17 mouse cellular contexts compared by ENCODE assay signal in the genomic region with DNA sequence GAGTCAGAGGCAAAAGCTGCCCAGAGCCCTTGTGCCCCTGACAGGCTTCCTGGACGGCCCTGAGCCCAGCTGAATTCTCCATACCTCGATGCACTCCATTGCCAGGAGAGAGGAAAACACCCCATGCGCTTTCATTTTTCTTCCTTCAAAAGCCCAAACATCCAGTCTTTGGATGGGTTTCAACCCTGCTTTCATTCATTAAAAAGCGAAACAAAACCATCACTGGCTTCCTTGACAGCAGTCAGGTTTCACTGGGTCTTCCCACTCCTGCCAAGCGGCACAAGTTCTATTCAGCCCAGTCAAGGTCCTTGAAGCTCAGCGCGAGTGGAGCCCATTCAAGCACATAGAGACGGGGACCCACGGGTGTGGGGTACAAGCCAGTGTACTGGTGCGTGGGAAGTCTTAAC.
DNase-seq lines count a peak whose midpoint lies in the region; ATAC-seq and TF ChIP-seq lines count a peak whose summit lies in the region.
"Had no signal": no experiment of that assay in that cellular context is flagged by ENCODE, and none has a peak within 500 bp of the region (broad histone marks: within the 10 kb centered on the region; RNA-seq: fewer than 3 reads in every experiment).

No protein-coding gene starts in this region.

- H3K36me3 ChIP-seq in heart, adult 2 months (ENCODE audit: control insufficient read depth, insufficient read depth, low read length), result peaks cover 3% of the 10 kb centered on the region; the same call in 1 of the 2 replicates
- H3K36me3 ChIP-seq in kidney, postnatal 0 days (ENCODE audit: insufficient read depth, low read length), result no peaks in the 10 kb centered on the region
- no peaks in the 10 kb centered on the region for H3K36me3 ChIP-seq in CH12.LX (replicated peaks in 1 of 2; ENCODE audit: control insufficient read depth in 1 of 2, insufficient read depth in 1 of 2, low read length in 1 of 2)
- H3K36me3 ChIP-seq: forebrain, embryonic 15.5 days; heart, embryonic 15.5 days; limb, embryonic 10.5 days; neural tube, embryonic 12.5 days had no signal

- TF ChIP-seq POLR2A in heart, adult 2 months (IDR thresholded peaks at IDR 0.05; ENCODE audit: insufficient read depth, low read depth, low read length), result no peak
- no peak for TF ChIP-seq POLR2A in CH12.LX (IDR thresholded peaks at IDR 0.05; ENCODE audit: low read depth, low read length)
- TF ChIP-seq POLR2A in brain, embryonic 14.5 days (IDR thresholded peaks at IDR 0.05; ENCODE audit: borderline replicate concordance, extremely low read depth, insufficient read depth, insufficient read length, poor library complexity, severe bottlenecking), result no peak

- peak overlapping the region; percentile 12; the same call in 1 of the 2 replicates for H3K27ac ChIP-seq in heart, adult 2 months
- peak overlapping the region; percentile 82 for H3K27ac ChIP-seq in kidney, postnatal 0 days
- H3K27ac ChIP-seq in CH12.LX (ENCODE audit: insufficient read depth, low read depth), result no peak overlapping the region
- H3K27ac ChIP-seq: forebrain, embryonic 15.5 days; heart, embryonic 15.5 days; layer of hippocampus, adult 2 months; limb, embryonic 10.5 days; neural tube, embryonic 12.5 days had no signal

- intact Hi-C loops in heart, adult 2 months (cut with DNase I), result no loop called here
- intact Hi-C loops in heart, postnatal 25 days (cut with DNase I), result loop anchor here (5.0 kb wide), 1 partner anchor 41 kb away; no protein-coding TSS in a partner anchor

- DNase-seq in heart, adult 2 months, result no peak
- no peak for DNase-seq in heart, postnatal 25 days (ENCODE audit: low spot score)
- DNase-seq in kidney, postnatal 0 days (ENCODE audit: low spot score), result no peak
- DNase-seq in kidney, adult 8-10 months, result no peak
- DNase-seq in CH12.LX (ENCODE audit: extremely low read depth), result no peak
- peak; percentile 64 for DNase-seq in brain, embryonic 14.5 days (ENCODE audit: low read depth)
- DNase-seq in layer of hippocampus, adult 18-20 months (ENCODE audit: low spot score in 2 of 2), result no peak
- no peak for DNase-seq in spleen, postnatal 14 days (ENCODE audit: low spot score in 2 of 2)
- DNase-seq: lung, embryonic 14.5 days; right cerebral cortex, postnatal 14 days; thymus, postnatal 14 days had no signal

- H3K9ac ChIP-seq in heart, adult 2 months (ENCODE audit: low read depth, low read length), result no peak overlapping the region
- H3K9ac ChIP-seq in kidney, postnatal 0 days (ENCODE audit: low read depth, low read length), result no peak overlapping the region
- no peak overlapping the region for H3K9ac ChIP-seq in CH12.LX (ENCODE audit: insufficient read depth, low read depth)
- H3K9ac ChIP-seq: forebrain, embryonic 15.5 days; heart, embryonic 15.5 days; lung, embryonic 14.5 days; neural tube, embryonic 12.5 days had no signal

- no peak for ATAC-seq in kidney, postnatal 0 days (replicated peaks; ENCODE audit: low FRiP score, low read depth)
- ATAC-seq: forebrain, embryonic 15.5 days had no signal

- no peaks in the 10 kb centered on the region for H3K79me2 ChIP-seq in heart, adult 2 months (replicated peaks; ENCODE audit: control insufficient read depth, insufficient read depth, low read length)
- no peaks in the 10 kb centered on the region for H3K79me2 ChIP-seq in CH12.LX (replicated peaks; ENCODE audit: control insufficient read depth, extremely low read depth, insufficient read depth, poor library complexity, severe bottlenecking)

- H3K4me3 ChIP-seq in heart, adult 2 months, result no peak overlapping the region
- no peak overlapping the region for H3K4me3 ChIP-seq in kidney, postnatal 0 days (replicated peaks; ENCODE audit: low read depth, low read length)
- H3K4me3 ChIP-seq in CH12.LX (replicated peaks in 1 of 3; ENCODE audit: low read depth in 2 of 3, low read length in 2 of 3, poor library complexity in 1 of 3), result no peak overlapping the region
- H3K4me3 ChIP-seq: forebrain, embryonic 15.5 days; heart, embryonic 15.5 days; layer of hippocampus, adult 2 months; limb, embryonic 10.5 days; neural tube, embryonic 12.5 days had no signal

- no peak for TF ChIP-seq RAD21 in CH12.LX (IDR thresholded peaks at IDR 0.05; ENCODE audit: low read depth, low read length)

- H3K4me1 ChIP-seq in heart, adult 2 months (ENCODE audit: control insufficient read depth, insufficient read depth, low read length), result peaks cover 5% of the 10 kb centered on the region
- H3K4me1 ChIP-seq in kidney, postnatal 0 days (replicated peaks; ENCODE audit: insufficient read depth, low read length), result peaks cover 23% of the 10 kb centered on the region; the same call in 1 of the 2 replicates
- no peaks in the 10 kb centered on the region for H3K4me1 ChIP-seq in CH12.LX (ENCODE audit: control insufficient read depth in 1 of 2, insufficient read depth in 2 of 2)
- H3K4me1 ChIP-seq: neural tube, embryonic 12.5 days had no signal

- no peak for TF ChIP-seq EP300 in heart, adult 2 months (IDR thresholded peaks at IDR 0.05; ENCODE audit: insufficient read depth, low read depth, low read length)
- TF ChIP-seq EP300 in CH12.LX (IDR thresholded peaks at IDR 0.05; ENCODE audit: low read length), result no peak

- H3K9me3 ChIP-seq in kidney, postnatal 0 days (replicated peaks; ENCODE audit: low read length), result no peaks in the 10 kb centered on the region
- no peaks in the 10 kb centered on the region for H3K9me3 ChIP-seq in CH12.LX (replicated peaks; ENCODE audit: low read length)
- H3K9me3 ChIP-seq: forebrain, embryonic 15.5 days; heart, embryonic 15.5 days; limb, embryonic 10.5 days; neural tube, embryonic 12.5 days had no signal

- in situ Hi-C loops in CH12.LX (cut with MboI; ENCODE audit: low pct_ligation_motif_present, low pct_unique_long_range_greater_than_20kb, low sequenced_read_pairs), result no loop called here

- no peaks in the 10 kb centered on the region for H3K27me3 ChIP-seq in heart, adult 2 months (ENCODE audit: control insufficient read depth, insufficient read depth, low read length)
- H3K27me3 ChIP-seq in kidney, postnatal 0 days (ENCODE audit: insufficient read depth, low read length), result no peaks in the 10 kb centered on the region
- no peaks in the 10 kb centered on the region for H3K27me3 ChIP-seq in CH12.LX (replicated peaks)
- H3K27me3 ChIP-seq: forebrain, embryonic 15.5 days; heart, embryonic 15.5 days; neural tube, embryonic 12.5 days had no signal

- peak overlapping the region; percentile 18; the same call in 1 of the 2 replicates for H3K4me2 ChIP-seq in kidney, postnatal 0 days (ENCODE audit: low read length)
- peak overlapping the region; percentile 67 for H3K4me2 ChIP-seq in CH12.LX (ENCODE audit: insufficient read depth, low read depth, poor library complexity, severe bottlenecking)
- H3K4me2 ChIP-seq: forebrain, embryonic 15.5 days; heart, embryonic 15.5 days; liver, embryonic 11.5 days; lung, embryonic 14.5 days; neural tube, embryonic 12.5 days had no signal

- dilution Hi-C loops in CH12.LX (cut with MboI; ENCODE audit: extremely low pct_ligation_motif_present, extremely low pct_unique_long_range_greater_than_20kb, low sequenced_read_pairs), result no loop called here

- no peak for TF ChIP-seq CTCF in heart, adult 2 months (IDR thresholded peaks at IDR 0.05)
- no peak for TF ChIP-seq CTCF in kidney, postnatal 0 days (IDR thresholded peaks at IDR 0.05; ENCODE audit: low read depth)
- no peak for TF ChIP-seq CTCF in CH12.LX (conservative IDR thresholded peaks at IDR 0.05 in 1 of 2, IDR thresholded peaks at IDR 0.05 in 1 of 2; ENCODE audit: low read depth in 2 of 2, low read length in 2 of 2)
- TF ChIP-seq CTCF in brain, embryonic 14.5 days (IDR thresholded peaks at IDR 0.05; ENCODE audit: borderline replicate concordance, extremely low read depth, insufficient read depth, insufficient read length), result no peak

- 78% methylated on average over 10 of the region's 10 CpGs for WGBS in heart, adult 2 months
- WGBS in kidney, postnatal 0 days, result 41% methylated on average over 10 of the region's 10 CpGs

TF ChIP-seq in CH12.LX, 34 proteins besides CTCF, POLR2A, EP300 and RAD21:
- TF ChIP-seq USF2 (conservative IDR thresholded peaks at IDR 0.05; ENCODE audit: low read depth, low read length), result no peak
- TF ChIP-seq NRF1 (IDR thresholded peaks at IDR 0.05; ENCODE audit: low read depth, low read length), result no peak
- no peak for TF ChIP-seq SIN3A (IDR thresholded peaks at IDR 0.05; ENCODE audit: low read length)
- no peak for TF ChIP-seq JUN (IDR thresholded peaks at IDR 0.05; ENCODE audit: insufficient read depth, low read depth, low read length)
- TF ChIP-seq ZMIZ1 (IDR thresholded peaks at IDR 0.05; ENCODE audit: low read depth, low read length), result no peak
- TF ChIP-seq KAT2A (IDR thresholded peaks at IDR 0.05; ENCODE audit: insufficient replicate concordance, low read length), result no peak
- TF ChIP-seq ZKSCAN1 (IDR thresholded peaks at IDR 0.05; ENCODE audit: borderline replicate concordance, low read depth, low read length), result no peak
- no peak for TF ChIP-seq RCOR1 (conservative IDR thresholded peaks at IDR 0.05; ENCODE audit: low read depth, low read length)
- TF ChIP-seq MAFK (IDR thresholded peaks at IDR 0.05; ENCODE audit: insufficient replicate concordance, low read length), result no peak
- no peak for TF ChIP-seq E2F4 (IDR thresholded peaks at IDR 0.05; ENCODE audit: insufficient replicate concordance, low read depth, low read length)
- TF ChIP-seq ELF1 (IDR thresholded peaks at IDR 0.05; ENCODE audit: low read depth, low read length), result no peak
- TF ChIP-seq SMC3 (IDR thresholded peaks at IDR 0.05; ENCODE audit: low read depth, low read length), result no peak
- TF ChIP-seq ETS1 (conservative IDR thresholded peaks at IDR 0.05; ENCODE audit: low read depth, low read length), result no peak
- no peak for TF ChIP-seq MAX (IDR thresholded peaks at IDR 0.05; ENCODE audit: low read length)
- no peak for TF ChIP-seq JUND (conservative IDR thresholded peaks at IDR 0.05; ENCODE audit: low read depth, low read length)
- TF ChIP-seq TCF12 (IDR thresholded peaks at IDR 0.05; ENCODE audit: low read depth, low read length), result no peak
- TF ChIP-seq BHLHE40 (IDR thresholded peaks at IDR 0.05; ENCODE audit: low read depth, low read length), result no peak
TF ChIP-seq in CH12.LX: peak in this region for 0.
